ENCODE assay signal across 20 mouse cellular contexts in the genomic region with DNA sequence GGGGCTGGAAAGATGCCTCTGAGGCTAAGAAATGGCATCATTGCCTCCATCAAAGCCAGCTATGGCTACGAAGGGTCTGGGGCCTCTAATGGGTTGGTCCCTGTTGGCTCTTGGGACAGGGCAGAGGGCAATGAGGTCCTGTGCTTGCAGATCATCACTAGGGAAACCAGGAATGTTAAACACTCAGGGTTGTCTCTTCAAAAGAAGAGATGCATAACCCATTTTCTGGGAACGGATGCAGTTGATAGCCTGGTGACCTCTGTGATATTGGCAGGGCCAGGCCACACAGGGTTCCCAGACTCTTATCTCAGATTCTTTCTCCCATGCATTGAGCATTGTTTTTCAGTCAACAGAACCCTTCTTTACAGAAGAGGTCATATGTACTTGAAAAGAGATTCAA.
"Had no signal": no experiment of that assay in that cellular context is flagged by ENCODE, and none has a peak within 500 bp of the region (broad histone marks: within the 10 kb centered on the region; RNA-seq: fewer than 3 reads in every experiment).

No protein-coding gene starts in this region.

- DNase-seq: kidney, adult 18-20 months; kidney, postnatal 4 days; left cerebral cortex, postnatal 4 days; lung, embryonic 14.5 days; right cerebral cortex, adult 18-20 months; right cerebral cortex, postnatal 14 days; right cerebral cortex, postnatal 4 days; thymus, adult 2 months; thymus, postnatal 14 days; thymus, postnatal 4 days had no signal

- H3K4me3 ChIP-seq: limb, embryonic 12.5 days; limb, embryonic 15.5 days; midbrain, embryonic 12.5 days; midbrain, embryonic 15.5 days; neural tube, embryonic 12.5 days; neural tube, embryonic 15.5 days had no signal

- H3K27me3 ChIP-seq: limb, embryonic 12.5 days; limb, embryonic 15.5 days; midbrain, embryonic 12.5 days; midbrain, embryonic 15.5 days; neural tube, embryonic 12.5 days; neural tube, embryonic 15.5 days had no signal

- H3K36me3 ChIP-seq: limb, embryonic 12.5 days; limb, embryonic 15.5 days; neural tube, embryonic 12.5 days had no signal

- H3K4me1 ChIP-seq: limb, embryonic 15.5 days; midbrain, embryonic 12.5 days; midbrain, embryonic 15.5 days; neural tube, embryonic 12.5 days; neural tube, embryonic 15.5 days had no signal

- H3K27ac ChIP-seq: limb, embryonic 12.5 days; limb, embryonic 15.5 days; macrophage; midbrain, embryonic 12.5 days; midbrain, embryonic 15.5 days; neural tube, embryonic 12.5 days; neural tube, embryonic 15.5 days; stomach, postnatal 0 days had no signal

- ATAC-seq: intestine, embryonic 16.5 days; lung, postnatal 0 days; midbrain, embryonic 15.5 days had no signal

- H3K9me3 ChIP-seq: limb, embryonic 12.5 days; limb, embryonic 15.5 days; midbrain, embryonic 12.5 days; midbrain, embryonic 15.5 days; neural tube, embryonic 12.5 days; neural tube, embryonic 15.5 days had no signal

- H3K4me2 ChIP-seq: limb, embryonic 12.5 days; limb, embryonic 15.5 days; lung, embryonic 14.5 days; midbrain, embryonic 12.5 days; midbrain, embryonic 15.5 days; neural tube, embryonic 12.5 days; neural tube, embryonic 15.5 days had no signal

- H3K9ac ChIP-seq: limb, embryonic 12.5 days; limb, embryonic 15.5 days; lung, embryonic 14.5 days; midbrain, embryonic 12.5 days; midbrain, embryonic 15.5 days; neural tube, embryonic 12.5 days; neural tube, embryonic 15.5 days had no signal
